Mouse (Mus musculus): ENCODE measurements around the gene Bbox1. TPM values are rescaled to one million over a fixed set of nuclear protein-coding genes. Genes with fewer than 3 reads are reported as not detected.

Bbox1 gene
- polyA plus RNA-seq, 1 experiment from 2014 or later, result 0.17 TPM

DNA sequence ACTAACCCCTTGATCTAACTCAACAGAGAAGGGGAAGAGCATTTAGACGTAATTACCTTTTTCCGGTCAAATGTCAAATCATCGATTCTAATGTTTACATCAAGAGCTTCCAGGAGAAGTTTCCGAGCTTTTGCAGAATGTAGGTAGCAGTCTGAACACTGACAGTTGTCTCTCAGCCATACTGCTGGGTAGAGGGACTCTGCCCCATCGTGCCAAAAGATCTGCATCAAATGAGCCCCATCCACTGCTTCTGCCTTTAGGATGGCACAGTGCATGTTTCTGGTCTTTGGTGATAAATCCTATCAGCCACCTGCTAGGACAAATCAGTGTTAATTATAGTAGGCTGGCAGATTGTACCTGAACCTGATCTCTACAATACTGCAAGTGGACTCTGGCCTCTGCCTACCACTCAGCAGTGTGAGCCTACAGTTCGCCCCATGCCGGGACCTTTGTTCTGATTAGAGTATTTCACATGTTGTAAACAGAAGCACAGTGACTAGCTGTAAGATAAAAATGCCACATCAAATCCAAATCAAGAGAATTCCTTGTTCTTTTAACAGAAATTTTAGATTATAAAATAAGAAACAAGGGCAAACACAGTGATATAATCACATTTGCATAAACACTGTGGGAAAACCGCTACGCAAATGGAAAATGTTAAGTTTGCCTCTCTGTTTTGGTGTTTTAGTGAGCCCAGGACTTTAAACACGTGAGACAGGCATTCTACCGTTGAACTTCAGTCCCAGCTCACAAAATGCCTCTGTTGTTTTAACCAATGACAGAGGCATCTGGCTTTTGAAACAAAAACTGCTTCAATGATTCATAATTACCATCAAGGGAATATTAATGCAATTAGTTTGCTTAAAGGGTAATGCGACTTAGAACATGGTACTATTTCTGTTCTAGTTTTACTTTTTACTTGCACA lies 8.7 kb downstream of the Bbox1 start:
- H3K9ac ChIP-seq (ENCODE audit: low read depth, low read length), result no peak overlapping the region
- peak; percentile 33; the same call in 1 of the 2 replicates for ATAC-seq (replicated peaks; ENCODE audit: low FRiP score, low read depth)
- H3K36me3 ChIP-seq (ENCODE audit: insufficient read depth, low read length), result no peaks in the 10 kb centered on the region
- no peaks in the 10 kb centered on the region for H3K9me3 ChIP-seq (replicated peaks; ENCODE audit: low read length)
- no peak overlapping the region for H3K4me2 ChIP-seq (ENCODE audit: low read length)
- no peak overlapping the region for H3K27ac ChIP-seq
- WGBS, result 81% methylated on average over 12 of the region's 12 CpGs
- no peaks in the 10 kb centered on the region for H3K4me1 ChIP-seq (replicated peaks; ENCODE audit: insufficient read depth, low read length)
- no peak overlapping the region for H3K4me3 ChIP-seq (replicated peaks; ENCODE audit: low read depth, low read length)
- no peak for DNase-seq (ENCODE audit: low spot score)
- H3K27me3 ChIP-seq (ENCODE audit: insufficient read depth, low read length), result no peaks in the 10 kb centered on the region
- TF ChIP-seq CTCF (IDR thresholded peaks at IDR 0.05; ENCODE audit: low read depth), result no peak

DNA sequence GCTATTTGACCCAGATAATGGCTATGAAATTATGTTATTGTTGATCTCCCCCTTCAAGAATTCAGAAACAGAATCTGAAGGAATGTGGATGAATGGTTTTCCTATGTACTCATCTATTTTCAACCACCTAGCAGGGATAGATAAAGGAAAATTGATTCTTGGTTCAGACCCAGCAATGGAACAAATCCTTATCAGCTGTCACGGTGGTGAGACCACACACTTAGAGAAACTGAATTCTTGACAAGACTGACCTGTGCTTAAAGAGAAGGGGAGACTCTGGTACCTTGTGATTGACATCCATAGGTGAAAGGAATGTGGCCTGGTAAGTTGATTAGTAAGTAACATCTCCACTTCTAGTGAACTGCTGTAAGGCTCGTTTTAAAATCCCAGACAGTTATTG lies 12.1 kb downstream of the Bbox1 start:
- no peaks in the 10 kb centered on the region for H3K36me3 ChIP-seq (ENCODE audit: insufficient read depth, low read length)
- ATAC-seq (replicated peaks; ENCODE audit: low FRiP score, low read depth), result no peak
- H3K27me3 ChIP-seq (ENCODE audit: insufficient read depth, low read length), result no peaks in the 10 kb centered on the region
- H3K4me2 ChIP-seq (ENCODE audit: low read length), result no peak overlapping the region
- 33% methylated on average over 2 of the region's 2 CpGs for WGBS
- no peak for DNase-seq (ENCODE audit: low spot score)
- no peak for TF ChIP-seq CTCF (IDR thresholded peaks at IDR 0.05; ENCODE audit: low read depth)
- no peak overlapping the region for H3K27ac ChIP-seq
- H3K4me3 ChIP-seq (replicated peaks; ENCODE audit: low read depth, low read length), result no peak overlapping the region
- no peaks in the 10 kb centered on the region for H3K4me1 ChIP-seq (replicated peaks; ENCODE audit: insufficient read depth, low read length)
- H3K9ac ChIP-seq (ENCODE audit: low read depth, low read length), result no peak overlapping the region
- no peaks in the 10 kb centered on the region for H3K9me3 ChIP-seq (replicated peaks; ENCODE audit: low read length)

DNA sequence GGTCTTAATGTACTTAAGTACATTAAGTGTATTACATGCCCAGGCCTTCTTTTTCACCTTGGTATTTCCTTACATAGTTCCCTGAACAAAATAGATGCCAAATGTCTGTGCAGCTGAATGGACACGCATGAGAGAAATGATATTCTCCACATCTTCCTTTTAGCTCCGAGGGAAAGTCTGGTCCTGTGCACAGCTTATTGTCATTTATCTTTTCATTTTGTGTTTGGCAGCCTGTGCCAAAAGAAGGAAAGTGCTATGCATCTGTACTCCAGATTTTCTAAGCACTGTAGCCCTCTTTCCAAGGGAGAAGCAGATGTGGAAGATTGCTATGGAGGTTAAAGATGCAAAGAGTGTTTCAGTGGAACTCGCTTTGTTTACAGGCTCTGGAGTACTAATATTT lies 13.0 kb downstream of the Bbox1 start:
- DNase-seq (ENCODE audit: low spot score) (no peak), ATAC-seq (replicated peaks; ENCODE audit: low FRiP score, low read depth) (no peak)
- Histone ChIP-seq H3K4me2 (ENCODE audit: low read length) (no peak overlapping the region), H3K4me1 (replicated peaks; ENCODE audit: insufficient read depth, low read length) (no peaks in the 10 kb centered on the region), H3K27me3 (ENCODE audit: insufficient read depth, low read length) (no peaks in the 10 kb centered on the region), H3K9me3 (replicated peaks; ENCODE audit: low read length) (no peaks in the 10 kb centered on the region), H3K27ac (no peak overlapping the region), H3K4me3 (replicated peaks; ENCODE audit: low read depth, low read length) (no peak overlapping the region), H3K36me3 (ENCODE audit: insufficient read depth, low read length) (no peaks in the 10 kb centered on the region), H3K9ac (ENCODE audit: low read depth, low read length) (no peak overlapping the region)
- TF ChIP-seq CTCF (IDR thresholded peaks at IDR 0.05; ENCODE audit: low read depth), result no peak
- 56% methylated on average over 3 of the region's 3 CpGs for WGBS

DNA sequence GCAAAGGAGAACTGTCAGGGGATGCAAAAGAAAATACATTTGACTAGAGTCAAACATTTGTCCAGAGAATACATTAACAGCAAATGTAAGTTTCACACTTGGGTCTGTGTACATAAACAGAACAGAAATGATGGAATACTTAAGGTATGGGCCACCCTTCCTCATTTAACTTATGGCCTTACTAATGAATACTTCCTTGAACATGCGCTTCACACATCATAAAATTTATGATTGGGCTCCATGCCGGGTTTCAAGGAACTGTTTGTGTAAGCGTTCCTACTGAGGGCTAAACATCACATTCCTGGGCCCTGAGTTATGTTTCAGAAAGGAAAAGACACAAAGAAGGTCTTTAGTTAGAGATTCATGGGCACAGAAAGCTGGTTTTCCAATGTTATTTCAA lies 19.4 kb downstream of the Bbox1 start:
- 12% methylated on average over 3 of the region's 3 CpGs for WGBS
- H3K27me3 ChIP-seq (ENCODE audit: insufficient read depth, low read length), result no peaks in the 10 kb centered on the region
- no peak overlapping the region for H3K4me2 ChIP-seq (ENCODE audit: low read length)
- no peak for ATAC-seq (replicated peaks; ENCODE audit: low FRiP score, low read depth)
- no peaks in the 10 kb centered on the region for H3K9me3 ChIP-seq (replicated peaks; ENCODE audit: low read length)
- no peak for TF ChIP-seq CTCF (IDR thresholded peaks at IDR 0.05; ENCODE audit: low read depth)
- H3K4me1 ChIP-seq (replicated peaks; ENCODE audit: insufficient read depth, low read length), result 0 out of 2 replicates have a peak, but pooled peaks cover 3% of the 10 kb centered on the region
- no peak overlapping the region for H3K4me3 ChIP-seq (replicated peaks; ENCODE audit: low read depth, low read length)
- no peak overlapping the region for H3K27ac ChIP-seq
- no peaks in the 10 kb centered on the region for H3K36me3 ChIP-seq (ENCODE audit: insufficient read depth, low read length)
- H3K9ac ChIP-seq (ENCODE audit: low read depth, low read length), result no peak overlapping the region
- peak; percentile 56 for DNase-seq (ENCODE audit: low spot score)

DNA sequence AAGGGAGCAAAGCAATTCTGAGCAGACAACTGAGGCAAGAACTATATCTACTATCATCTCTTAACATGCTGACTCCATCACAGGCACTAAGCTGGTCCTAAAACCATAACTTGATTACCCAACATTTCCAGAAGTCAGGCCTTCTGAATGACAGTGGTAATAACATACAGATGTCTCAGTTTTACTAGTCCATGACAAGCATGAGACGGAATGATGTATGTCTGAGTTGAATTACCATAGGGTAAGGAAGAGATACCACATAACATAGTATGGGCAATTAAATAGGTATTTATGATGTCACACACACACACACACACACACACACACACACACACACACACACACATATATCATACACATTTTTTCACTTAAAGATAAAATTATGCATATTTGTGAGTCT lies 26.4 kb downstream of the Bbox1 start:
- H3K27ac ChIP-seq, result no peak overlapping the region
- WGBS, result 95% methylated on average over 1 of the region's 1 CpGs
- H3K9me3 ChIP-seq (replicated peaks; ENCODE audit: low read length), result no peaks in the 10 kb centered on the region
- no peaks in the 10 kb centered on the region for H3K4me1 ChIP-seq (replicated peaks; ENCODE audit: insufficient read depth, low read length)
- H3K4me3 ChIP-seq (replicated peaks; ENCODE audit: low read depth, low read length), result no peak overlapping the region
- H3K9ac ChIP-seq (ENCODE audit: low read depth, low read length), result no peak overlapping the region
- H3K27me3 ChIP-seq (ENCODE audit: insufficient read depth, low read length), result no peaks in the 10 kb centered on the region
- no peaks in the 10 kb centered on the region for H3K36me3 ChIP-seq (ENCODE audit: insufficient read depth, low read length)
- TF ChIP-seq CTCF (IDR thresholded peaks at IDR 0.05; ENCODE audit: low read depth), result no peak
- H3K4me2 ChIP-seq (ENCODE audit: low read length), result no peak overlapping the region
- DNase-seq (ENCODE audit: low spot score) (no peak), ATAC-seq (replicated peaks; ENCODE audit: low FRiP score, low read depth) (no peak)

DNA sequence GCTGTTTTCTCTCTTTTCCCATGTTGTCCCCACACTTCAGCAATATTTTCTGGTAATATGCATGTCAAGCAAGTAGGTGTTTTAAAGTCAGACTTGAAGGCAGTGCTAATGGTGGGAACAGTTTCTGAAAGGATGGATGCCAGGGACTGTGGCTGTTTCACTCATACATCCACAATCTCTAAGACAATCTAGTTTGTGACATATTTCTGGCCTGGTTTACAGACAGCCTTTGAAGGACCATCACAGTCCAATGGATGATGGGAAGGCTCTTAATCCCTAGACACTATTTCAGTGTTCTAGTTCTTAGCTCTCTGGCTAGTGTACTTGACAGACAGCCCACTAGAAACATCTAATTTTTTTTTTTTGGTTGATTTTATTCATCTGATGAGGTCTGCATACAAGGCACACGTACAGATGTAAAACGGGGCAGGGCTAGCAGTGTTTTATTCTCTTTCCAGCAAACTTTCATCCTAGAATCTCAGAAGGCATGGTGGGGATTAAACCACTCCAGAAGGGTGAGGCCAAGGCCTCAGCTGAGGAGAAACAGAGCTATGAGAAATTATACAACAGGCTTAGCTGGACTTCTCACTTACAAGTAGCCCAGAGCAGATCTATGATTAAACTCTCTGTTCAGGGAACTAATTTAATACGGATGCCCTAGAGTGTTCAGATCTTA lies 28.4 kb downstream of the Bbox1 start:
- H3K27ac ChIP-seq, result no peak overlapping the region
- H3K4me1 ChIP-seq (replicated peaks; ENCODE audit: insufficient read depth, low read length), result no peaks in the 10 kb centered on the region
- H3K4me3 ChIP-seq (replicated peaks; ENCODE audit: low read depth, low read length), result no peak overlapping the region
- 83% methylated on average over 3 of the region's 3 CpGs for WGBS
- H3K36me3 ChIP-seq (ENCODE audit: insufficient read depth, low read length), result no peaks in the 10 kb centered on the region
- DNase-seq (ENCODE audit: low spot score) (no peak), ATAC-seq (replicated peaks; ENCODE audit: low FRiP score, low read depth) (no peak)
- H3K27me3 ChIP-seq (ENCODE audit: insufficient read depth, low read length), result no peaks in the 10 kb centered on the region
- no peak for TF ChIP-seq CTCF (IDR thresholded peaks at IDR 0.05; ENCODE audit: low read depth)
- no peaks in the 10 kb centered on the region for H3K9me3 ChIP-seq (replicated peaks; ENCODE audit: low read length)
- H3K4me2 ChIP-seq (ENCODE audit: low read length), result no peak overlapping the region
- H3K9ac ChIP-seq (ENCODE audit: low read depth, low read length), result no peak overlapping the region

Data from kidney, postnatal 0 days (tissue).